Mouse (Mus musculus): Measurements from ENCODE around the gene Mgat4a. TPM values are rescaled to one million over a fixed set of nuclear protein-coding genes. Genes with fewer than 3 reads are reported as not detected.

Gene Mgat4a
- polyA plus RNA-seq, 1 experiment from 2014 or later = 4.3 TPM

DNA sequence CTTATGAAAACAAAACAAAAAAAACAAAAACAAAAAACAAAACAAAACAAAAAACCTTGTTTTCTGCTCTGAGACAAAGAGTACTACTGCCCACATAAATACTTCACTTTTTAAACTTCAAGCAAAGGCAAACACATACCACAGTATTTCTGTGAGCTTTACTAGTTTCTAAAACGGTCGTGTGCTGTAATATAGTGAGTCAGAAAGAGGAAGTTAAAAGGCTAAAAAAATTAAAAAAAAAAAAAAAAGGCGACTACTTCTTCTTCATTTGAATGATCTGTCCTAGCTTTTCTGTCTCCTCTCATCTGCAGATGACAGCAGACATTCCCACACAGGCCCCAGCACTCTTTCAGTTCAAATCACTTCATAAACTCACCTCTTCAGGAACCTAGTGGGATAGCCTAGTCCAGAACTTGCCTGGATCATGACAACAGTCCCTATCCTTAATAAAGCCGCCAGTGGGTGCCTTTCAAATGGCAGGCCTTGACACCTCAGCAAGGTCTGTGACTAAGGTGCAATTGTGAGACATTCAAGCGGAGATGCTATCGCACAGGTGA is 66.1 kb downstream of the Mgat4a start:
- Histone ChIP-seq H3K4me1 (no peaks in the 10 kb centered on the region; the same call in 1 of the 2 replicates), H3K9me3 (no peaks in the 10 kb centered on the region), H3K36me3 (no peaks in the 10 kb centered on the region), H3K4me2 (replicated peaks) (no peak overlapping the region), H3K4me3 (no peak overlapping the region), H3K9ac (no peak overlapping the region), H3K27ac (no peak overlapping the region), H3K27me3 (no peaks in the 10 kb centered on the region)
- 90% methylated on average over 6 of the region's 6 CpGs for WGBS
- no peak for ATAC-seq (ENCODE audit: insufficient number of reproducible peaks, insufficient read depth, low FRiP score, low TSS enrichment)

GRCm38 (mm10) chr1:37474046-37474445 is 66.8 kb downstream of the Mgat4a start:
- Histone ChIP-seq H3K4me1 (no peaks in the 10 kb centered on the region; the same call in 1 of the 2 replicates), H3K36me3 (no peaks in the 10 kb centered on the region), H3K27me3 (no peaks in the 10 kb centered on the region), H3K9ac (no peak overlapping the region), H3K9me3 (no peaks in the 10 kb centered on the region), H3K4me2 (replicated peaks) (no peak overlapping the region), H3K27ac (no peak overlapping the region), H3K4me3 (no peak overlapping the region)
- ATAC-seq (ENCODE audit: insufficient number of reproducible peaks, insufficient read depth, low FRiP score, low TSS enrichment) = no peak
- 83% methylated on average over 8 of the region's 8 CpGs for WGBS

DNA sequence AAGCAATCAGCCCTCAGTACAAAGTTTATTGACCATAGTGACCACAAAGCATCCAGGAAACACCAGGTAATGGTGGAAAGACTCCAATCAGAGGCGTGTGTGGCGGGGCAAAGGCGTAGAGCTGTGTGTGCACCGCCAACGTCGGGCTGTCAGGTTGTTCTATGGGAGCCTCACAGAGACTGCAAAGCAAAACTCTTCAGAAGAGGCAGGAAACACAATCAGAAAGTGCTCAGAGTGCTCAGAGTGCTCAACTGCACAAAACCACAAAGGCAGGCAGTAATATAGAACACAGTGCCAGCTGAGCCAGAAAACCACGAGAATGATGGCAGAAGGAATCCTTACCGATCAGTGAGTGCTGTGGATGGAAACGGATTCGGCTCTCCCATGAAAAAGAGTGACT is 67.6 kb downstream of the Mgat4a start:
- Histone ChIP-seq H3K4me3 (no peak overlapping the region), H3K4me1 (no peaks in the 10 kb centered on the region; the same call in 1 of the 2 replicates), H3K9ac (no peak overlapping the region), H3K36me3 (no peaks in the 10 kb centered on the region), H3K4me2 (replicated peaks) (no peak overlapping the region), H3K9me3 (0 out of 2 replicates have a peak, but pooled peaks cover 3% of the 10 kb centered on the region), H3K27me3 (no peaks in the 10 kb centered on the region), H3K27ac (no peak overlapping the region)
- no peak for ATAC-seq (ENCODE audit: insufficient number of reproducible peaks, insufficient read depth, low FRiP score, low TSS enrichment)
- WGBS = 77% methylated on average over 10 of the region's 10 CpGs

DNA sequence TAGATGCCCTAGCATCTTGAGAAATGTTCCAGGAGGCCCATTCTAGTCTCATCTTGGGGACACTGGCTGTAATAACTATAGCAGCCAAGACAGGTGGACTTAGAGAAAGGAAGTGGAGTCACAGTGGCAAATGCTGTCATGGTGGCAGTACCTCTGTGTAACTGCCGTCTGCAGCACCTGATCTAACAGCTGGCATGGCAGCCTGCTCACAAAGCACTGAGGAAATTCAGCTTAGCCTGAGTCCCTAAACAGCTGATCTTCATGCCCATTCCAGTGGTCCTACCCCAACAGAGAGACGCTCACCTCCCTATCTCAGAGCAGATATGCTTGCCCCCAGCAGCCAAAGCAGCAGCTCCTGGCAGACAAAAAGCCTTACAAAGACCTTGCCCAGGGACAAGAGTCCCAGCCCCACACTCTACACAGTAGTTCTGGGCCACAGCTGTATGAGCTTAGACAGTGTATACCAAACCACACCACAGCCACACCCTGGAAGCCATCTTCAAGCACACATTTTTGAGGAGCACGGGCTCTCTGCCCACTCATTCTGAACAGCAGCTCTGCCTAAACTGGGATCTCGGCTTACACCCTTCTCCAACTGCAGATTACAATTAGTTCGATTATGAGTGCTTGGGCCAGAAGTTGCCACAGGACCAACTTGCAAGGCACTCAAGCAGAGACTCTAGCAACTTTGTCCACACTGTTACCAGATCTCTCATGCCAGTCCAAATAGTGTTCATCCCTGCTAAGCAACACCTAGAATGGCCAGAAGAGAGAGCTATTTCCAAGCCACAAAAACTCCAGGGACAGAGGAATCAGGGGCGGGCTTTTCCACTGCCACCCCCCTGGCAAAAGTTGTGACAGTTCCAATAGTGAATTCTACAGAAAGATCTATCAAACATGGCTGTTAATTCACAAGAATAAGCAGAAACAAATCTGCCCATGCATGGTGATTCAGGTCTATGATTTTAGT is 69.4 kb downstream of the Mgat4a start:
- Histone ChIP-seq H3K4me2 (replicated peaks) (no peak overlapping the region), H3K9ac (no peak overlapping the region), H3K4me3 (no peak overlapping the region), H3K4me1 (no peaks in the 10 kb centered on the region; the same call in 1 of the 2 replicates), H3K9me3 (0 out of 2 replicates have a peak, but pooled peaks cover 3% of the 10 kb centered on the region), H3K27ac (no peak overlapping the region), H3K27me3 (no peaks in the 10 kb centered on the region), H3K36me3 (no peaks in the 10 kb centered on the region)
- no peak for ATAC-seq (ENCODE audit: insufficient number of reproducible peaks, insufficient read depth, low FRiP score, low TSS enrichment)
- WGBS = 74% methylated on average over 6 of the region's 6 CpGs

DNA sequence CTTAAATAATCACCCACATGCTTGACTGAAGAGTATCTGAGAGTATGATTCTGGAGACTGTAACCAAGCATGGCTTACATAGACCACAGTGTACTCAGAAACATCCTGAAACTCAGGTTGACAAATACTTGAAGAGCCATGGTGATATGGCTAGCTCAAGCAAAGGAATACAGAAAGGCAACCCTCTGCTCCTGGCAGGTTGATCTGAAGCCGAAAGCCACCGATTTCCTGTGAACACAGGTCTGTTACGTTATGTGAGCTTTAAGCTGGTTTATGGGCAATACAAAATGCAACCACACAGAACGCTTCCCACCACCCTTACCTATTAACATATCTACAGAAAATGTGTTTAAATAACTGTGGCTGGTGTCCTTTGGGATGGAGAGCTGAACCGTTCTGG is 71.8 kb downstream of the Mgat4a start:
- WGBS = 88% methylated on average over 5 of the region's 5 CpGs
- no peaks in the 10 kb centered on the region for H3K36me3 ChIP-seq
- no peak overlapping the region for H3K4me2 ChIP-seq (replicated peaks)
- no peaks in the 10 kb centered on the region; the same call in 1 of the 2 replicates for H3K4me1 ChIP-seq
- no peak overlapping the region for H3K27ac ChIP-seq
- ATAC-seq (ENCODE audit: insufficient number of reproducible peaks, insufficient read depth, low FRiP score, low TSS enrichment) = no peak
- H3K27me3 ChIP-seq = no peaks in the 10 kb centered on the region
- H3K9ac ChIP-seq = no peak overlapping the region
- H3K9me3 ChIP-seq = 0 out of 2 replicates have a peak, but pooled peaks cover 3% of the 10 kb centered on the region
- H3K4me3 ChIP-seq = no peak overlapping the region

GRCm38 (mm10) chr1:37467806-37468205 is 73.0 kb downstream of the Mgat4a start:
- Histone ChIP-seq H3K36me3 (no peaks in the 10 kb centered on the region), H3K27me3 (no peaks in the 10 kb centered on the region), H3K27ac (no peak overlapping the region), H3K4me3 (no peak overlapping the region), H3K4me1 (no peaks in the 10 kb centered on the region; the same call in 1 of the 2 replicates), H3K4me2 (replicated peaks) (no peak overlapping the region), H3K9ac (no peak overlapping the region), H3K9me3 (0 out of 2 replicates have a peak, but pooled peaks cover 3% of the 10 kb centered on the region)
- 86% methylated on average over 4 of the region's 4 CpGs for WGBS
- ATAC-seq (ENCODE audit: insufficient number of reproducible peaks, insufficient read depth, low FRiP score, low TSS enrichment) = no peak

- Histone ChIP-seq H3K4me1 (no peaks in the 10 kb centered on the region; the same call in 1 of the 2 replicates), H3K36me3 (no peaks in the 10 kb centered on the region), H3K27ac (no peak overlapping the region), H3K9me3 (0 out of 2 replicates have a peak, but pooled peaks cover 3% of the 10 kb centered on the region), H3K4me2 (replicated peaks) (no peak overlapping the region), H3K4me3 (no peak overlapping the region), H3K9ac (no peak overlapping the region), H3K27me3 (no peaks in the 10 kb centered on the region)
- WGBS = 81% methylated on average over 3 of the region's 3 CpGs
- no peak for ATAC-seq (ENCODE audit: insufficient number of reproducible peaks, insufficient read depth, low FRiP score, low TSS enrichment)
These were observed 74.4 kb downstream of the Mgat4a start for GRCm38 (mm10) chr1:37466322-37466995.

DNA sequence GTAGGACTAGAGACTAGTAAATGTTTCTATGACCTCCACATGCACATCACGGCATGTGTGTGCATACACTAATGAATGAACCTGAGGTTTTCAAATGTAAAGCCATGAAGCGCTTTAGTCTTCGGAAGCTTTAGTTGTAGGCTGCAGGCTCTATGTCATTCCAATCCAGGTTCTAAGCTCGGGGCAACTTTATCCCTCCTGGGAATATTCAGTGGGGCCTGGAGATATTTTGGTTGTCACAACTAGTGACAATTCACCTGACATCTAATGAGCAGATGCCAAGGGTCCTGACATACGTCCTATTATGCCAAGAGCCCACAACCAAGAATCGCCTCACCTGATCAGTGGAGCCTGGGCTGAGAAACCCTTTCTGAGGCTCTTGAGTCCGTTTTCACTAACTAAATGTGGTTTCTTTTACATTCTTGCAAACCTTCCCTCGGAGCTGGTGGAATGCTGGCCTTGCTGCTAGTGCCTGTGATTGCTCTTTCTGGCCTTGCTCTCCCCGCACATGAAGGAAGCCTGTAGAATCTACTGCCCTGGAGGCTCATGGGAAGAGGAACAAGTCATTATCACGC is 75.9 kb downstream of the Mgat4a start:
- no peak for ATAC-seq (ENCODE audit: insufficient number of reproducible peaks, insufficient read depth, low FRiP score, low TSS enrichment)
- WGBS = 80% methylated on average over 10 of the region's 10 CpGs
- no peak overlapping the region for H3K27ac ChIP-seq
- H3K9ac ChIP-seq = no peak overlapping the region
- H3K27me3 ChIP-seq = no peaks in the 10 kb centered on the region
- H3K4me1 ChIP-seq = no peaks in the 10 kb centered on the region; the same call in 1 of the 2 replicates
- H3K4me2 ChIP-seq (replicated peaks) = no peak overlapping the region
- H3K36me3 ChIP-seq = no peaks in the 10 kb centered on the region
- H3K4me3 ChIP-seq = no peak overlapping the region
- H3K9me3 ChIP-seq = 0 out of 2 replicates have a peak, but pooled peaks cover 3% of the 10 kb centered on the region

DNA sequence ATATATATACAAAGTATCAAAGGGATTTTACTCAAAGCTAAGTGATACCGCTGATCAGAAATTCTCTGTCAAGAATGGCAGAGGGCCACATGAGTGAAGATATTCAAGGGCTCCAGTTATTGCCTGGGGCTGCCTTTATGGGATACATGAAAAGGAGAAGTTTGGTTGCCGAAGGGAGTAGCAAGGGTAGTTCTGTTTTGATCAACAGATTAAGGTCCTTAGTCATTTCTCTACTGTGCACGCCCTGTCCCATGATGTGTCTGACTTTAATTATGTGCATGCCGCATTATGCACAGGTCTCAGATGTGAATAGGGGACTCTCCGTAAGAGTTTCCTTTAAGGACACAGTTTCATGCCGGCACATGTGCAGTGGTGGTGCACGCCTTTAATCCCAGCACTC is 83.3 kb downstream of the Mgat4a start:
- WGBS = 81% methylated on average over 7 of the region's 7 CpGs
- ATAC-seq (ENCODE audit: insufficient number of reproducible peaks, insufficient read depth, low FRiP score, low TSS enrichment) = no peak
- no peak overlapping the region for H3K4me3 ChIP-seq
- H3K4me2 ChIP-seq (replicated peaks) = no peak overlapping the region
- H3K9ac ChIP-seq = no peak overlapping the region
- no peaks in the 10 kb centered on the region for H3K4me1 ChIP-seq
- no peaks in the 10 kb centered on the region for H3K27me3 ChIP-seq
- H3K9me3 ChIP-seq = no peaks in the 10 kb centered on the region
- no peak overlapping the region for H3K27ac ChIP-seq
- no peaks in the 10 kb centered on the region for H3K36me3 ChIP-seq

- no peaks in the 10 kb centered on the region for H3K9me3 ChIP-seq
- ATAC-seq (ENCODE audit: insufficient number of reproducible peaks, insufficient read depth, low FRiP score, low TSS enrichment) = no peak
- no peak overlapping the region for H3K9ac ChIP-seq
- 89% methylated on average over 8 of the region's 8 CpGs for WGBS
- no peak overlapping the region for H3K27ac ChIP-seq
- H3K4me1 ChIP-seq = no peaks in the 10 kb centered on the region
- no peaks in the 10 kb centered on the region for H3K36me3 ChIP-seq
- no peak overlapping the region for H3K4me2 ChIP-seq (replicated peaks)
- H3K4me3 ChIP-seq = no peak overlapping the region
- H3K27me3 ChIP-seq = no peaks in the 10 kb centered on the region
These were observed 89.5 kb downstream of the Mgat4a start for GRCm38 (mm10) chr1:37451270-37451669.

DNA sequence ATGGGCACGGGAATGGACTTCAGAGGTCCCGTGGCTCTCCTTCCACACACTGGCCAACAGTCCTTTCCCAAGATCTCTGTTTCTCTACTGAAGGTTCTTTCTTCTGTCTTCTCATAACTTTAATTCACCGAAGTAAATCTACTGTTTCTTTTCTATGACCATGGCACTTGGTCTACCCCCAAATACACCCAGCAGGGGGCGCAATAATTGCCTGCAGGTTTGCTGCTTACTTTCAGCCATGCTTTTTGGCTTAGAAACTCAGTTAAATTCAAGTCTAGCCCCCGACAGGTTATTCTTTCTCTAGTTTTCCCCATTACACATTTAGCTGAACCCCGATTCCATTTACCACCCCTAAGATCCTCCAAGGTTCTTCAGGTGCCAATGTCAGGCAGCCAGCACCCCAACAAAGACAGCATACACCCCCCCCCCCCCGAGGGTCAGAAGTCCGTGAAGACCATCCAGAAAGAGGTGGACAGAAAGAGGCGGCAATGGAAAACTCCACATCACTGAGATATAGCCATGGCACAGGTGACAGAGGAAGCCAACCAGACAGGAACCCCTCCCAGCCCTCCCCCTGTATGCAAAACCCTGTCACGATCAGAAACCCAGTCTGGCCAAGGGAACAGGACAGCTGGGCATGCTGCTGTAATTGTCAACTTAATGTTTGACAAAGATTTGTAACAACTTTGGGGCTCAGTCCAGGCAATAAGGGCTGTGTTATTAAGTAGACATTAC is 92.3 kb downstream of the Mgat4a start:
- Histone ChIP-seq H3K9ac (no peak overlapping the region), H3K4me2 (replicated peaks) (no peak overlapping the region), H3K9me3 (no peaks in the 10 kb centered on the region), H3K4me3 (no peak overlapping the region), H3K27ac (no peak overlapping the region), H3K27me3 (no peaks in the 10 kb centered on the region), H3K36me3 (no peaks in the 10 kb centered on the region), H3K4me1 (no peaks in the 10 kb centered on the region)
- ATAC-seq (ENCODE audit: insufficient number of reproducible peaks, insufficient read depth, low FRiP score, low TSS enrichment) = no peak
- WGBS = 78% methylated on average over 10 of the region's 10 CpGs

All from embryonic facial prominence, embryonic 12.5 days (tissue).